Mouse (Mus musculus): ENCODE measurements at regions not wholly inside any gene's neighbourhood (a gene's known extent, or its start where the extent isn't known, plus 50 kb on each side); places are given as distances from the start of the nearest gene placed in this dataset.

GRCm38 (mm10) chr10:92106331-92106730 lies 615.9 kb downstream of the Nedd1 start:
- Histone ChIP-seq H3K27me3 (ENCODE audit: control insufficient read depth, insufficient read depth, insufficient read length) (no peaks in the 10 kb centered on the region), H3K79me2 (ENCODE audit: control insufficient read depth, insufficient read depth) (no peaks in the 10 kb centered on the region), H3K4me3 (no peak overlapping the region), H3K4me2 (ENCODE audit: low read depth) (no peak overlapping the region), H3ac (ENCODE audit: control insufficient read depth, insufficient read length) (no peak overlapping the region), H3K36me3 (ENCODE audit: control insufficient read depth, insufficient read depth) (no peaks in the 10 kb centered on the region)
- TF ChIP-seq MYOG (IDR thresholded peaks at IDR 0.05; ENCODE audit: control insufficient read depth in 1 of 3, insufficient read depth in 1 of 3, insufficient read length in 2 of 3, low read depth in 2 of 3) (no peak), MAX (IDR thresholded peaks at IDR 0.05; ENCODE audit: low read depth) (no peak), MYOD1 (IDR thresholded peaks at IDR 0.05; ENCODE audit: control insufficient read depth in 1 of 3, insufficient read length in 2 of 3, low read depth in 2 of 3) (no peak), E2F4 (IDR thresholded peaks at IDR 0.05; ENCODE audit: insufficient read depth) (no peak), TCF3 (IDR thresholded peaks at IDR 0.05; ENCODE audit: insufficient read length, low read depth) (no peak), POLR2A (IDR thresholded peaks at IDR 0.05; ENCODE audit: insufficient read length, low read depth) (no peak), REST (IDR thresholded peaks at IDR 0.05; ENCODE audit: insufficient read depth, insufficient read length) (no peak), USF1 (IDR thresholded peaks at IDR 0.05; ENCODE audit: low read depth) (no peak)

- no peak overlapping the region for H3ac ChIP-seq (ENCODE audit: control insufficient read depth, insufficient read length)
- no peaks in the 10 kb centered on the region for H3K36me3 ChIP-seq (ENCODE audit: control insufficient read depth, insufficient read depth)
- TF ChIP-seq POLR2AphosphoS2 (IDR thresholded peaks at IDR 0.05; ENCODE audit: insufficient read length, low read depth) (no peak), USF1 (IDR thresholded peaks at IDR 0.05; ENCODE audit: low read depth) (no peak), REST (IDR thresholded peaks at IDR 0.05; ENCODE audit: insufficient read depth, insufficient read length) (no peak), MYOG (IDR thresholded peaks at IDR 0.05; ENCODE audit: control insufficient read depth in 1 of 3, insufficient read depth in 1 of 3, insufficient read length in 2 of 3, low read depth in 2 of 3) (no peak), MYOD1 (IDR thresholded peaks at IDR 0.05; ENCODE audit: control insufficient read depth in 1 of 3, insufficient read length in 2 of 3, low read depth in 2 of 3) (no peak), E2F4 (IDR thresholded peaks at IDR 0.05; ENCODE audit: insufficient read depth) (no peak), SRF (IDR thresholded peaks at IDR 0.05; ENCODE audit: control insufficient read depth, insufficient read length, low read depth) (no peak), CEBPB (IDR thresholded peaks at IDR 0.05; ENCODE audit: insufficient read depth, poor library complexity, severe bottlenecking) (no peak), TCF12 (IDR thresholded peaks at IDR 0.05; ENCODE audit: insufficient read depth, poor library complexity, severe bottlenecking) (no peak)
- H3K79me2 ChIP-seq (ENCODE audit: control insufficient read depth, insufficient read depth), result no peaks in the 10 kb centered on the region
- H3K4me2 ChIP-seq (ENCODE audit: low read depth), result no peak overlapping the region
- no peak overlapping the region for H3K4me3 ChIP-seq
- H3K27me3 ChIP-seq (ENCODE audit: control insufficient read depth, insufficient read depth, insufficient read length), result no peaks in the 10 kb centered on the region
These were observed 618.3 kb downstream of the Nedd1 start for GRCm38 (mm10) chr10:92103887-92104286.

GRCm38 (mm10) chr10:92102755-92103154 lies 619.5 kb downstream of the Nedd1 start:
- no peaks in the 10 kb centered on the region for H3K27me3 ChIP-seq (ENCODE audit: control insufficient read depth, insufficient read depth, insufficient read length)
- H3K4me3 ChIP-seq, result no peak overlapping the region
- TF ChIP-seq MYOG (IDR thresholded peaks at IDR 0.05; ENCODE audit: control insufficient read depth in 1 of 3, insufficient read depth in 1 of 3, insufficient read length in 2 of 3, low read depth in 2 of 3) (no peak), MYOD1 (IDR thresholded peaks at IDR 0.05; ENCODE audit: control insufficient read depth in 1 of 3, insufficient read length in 2 of 3, low read depth in 2 of 3) (no peak), E2F4 (IDR thresholded peaks at IDR 0.05; ENCODE audit: insufficient read depth) (no peak), TCF3 (IDR thresholded peaks at IDR 0.05; ENCODE audit: insufficient read length, low read depth) (no peak), USF1 (IDR thresholded peaks at IDR 0.05; ENCODE audit: low read depth) (no peak), MAX (IDR thresholded peaks at IDR 0.05; ENCODE audit: low read depth) (no peak), POLR2A (IDR thresholded peaks at IDR 0.05; ENCODE audit: insufficient read length, low read depth) (no peak), CEBPB (IDR thresholded peaks at IDR 0.05; ENCODE audit: insufficient read depth, poor library complexity, severe bottlenecking) (no peak), TCF12 (IDR thresholded peaks at IDR 0.05; ENCODE audit: insufficient read depth, poor library complexity, severe bottlenecking) (no peak), SRF (IDR thresholded peaks at IDR 0.05; ENCODE audit: control insufficient read depth, insufficient read length, low read depth) (no peak)
- no peak overlapping the region for H3K4me2 ChIP-seq (ENCODE audit: low read depth)
- no peaks in the 10 kb centered on the region for H3K36me3 ChIP-seq (ENCODE audit: control insufficient read depth, insufficient read depth)
- H3K79me2 ChIP-seq (ENCODE audit: control insufficient read depth, insufficient read depth), result no peaks in the 10 kb centered on the region
- H3ac ChIP-seq (ENCODE audit: control insufficient read depth, insufficient read length), result no peak overlapping the region

- Histone ChIP-seq H3K27me3 (ENCODE audit: control insufficient read depth, insufficient read depth, insufficient read length) (no peaks in the 10 kb centered on the region), H3K4me3 (no peak overlapping the region), H3K79me2 (ENCODE audit: control insufficient read depth, insufficient read depth) (no peaks in the 10 kb centered on the region), H3ac (ENCODE audit: control insufficient read depth, insufficient read length) (no peak overlapping the region), H3K4me2 (ENCODE audit: low read depth) (no peak overlapping the region), H3K36me3 (ENCODE audit: control insufficient read depth, insufficient read depth) (no peaks in the 10 kb centered on the region)
- TF ChIP-seq MYOG (IDR thresholded peaks at IDR 0.05; ENCODE audit: control insufficient read depth in 1 of 3, insufficient read depth in 1 of 3, insufficient read length in 2 of 3, low read depth in 2 of 3) (no peak), SRF (IDR thresholded peaks at IDR 0.05; ENCODE audit: control insufficient read depth, insufficient read length, low read depth) (no peak), TCF3 (IDR thresholded peaks at IDR 0.05; ENCODE audit: insufficient read length, low read depth) (no peak), POLR2A (IDR thresholded peaks at IDR 0.05; ENCODE audit: insufficient read length, low read depth) (no peak), POLR2AphosphoS2 (IDR thresholded peaks at IDR 0.05; ENCODE audit: insufficient read length, low read depth) (no peak), CEBPB (IDR thresholded peaks at IDR 0.05; ENCODE audit: insufficient read depth, poor library complexity, severe bottlenecking) (no peak)
These were observed 624.7 kb downstream of the Nedd1 start for GRCm38 (mm10) chr10:92097562-92097961.

- Histone ChIP-seq H3ac (ENCODE audit: control insufficient read depth, insufficient read length) (no peak overlapping the region), H3K4me3 (no peak overlapping the region), H3K4me2 (ENCODE audit: low read depth) (no peak overlapping the region), H3K27me3 (ENCODE audit: control insufficient read depth, insufficient read depth, insufficient read length) (no peaks in the 10 kb centered on the region), H3K79me2 (ENCODE audit: control insufficient read depth, insufficient read depth) (no peaks in the 10 kb centered on the region), H3K36me3 (ENCODE audit: control insufficient read depth, insufficient read depth) (no peaks in the 10 kb centered on the region)
- TF ChIP-seq SRF (IDR thresholded peaks at IDR 0.05; ENCODE audit: control insufficient read depth, insufficient read length, low read depth) (no peak), POLR2AphosphoS2 (IDR thresholded peaks at IDR 0.05; ENCODE audit: insufficient read length, low read depth) (no peak), MAX (IDR thresholded peaks at IDR 0.05; ENCODE audit: low read depth) (no peak), TCF12 (IDR thresholded peaks at IDR 0.05; ENCODE audit: insufficient read depth, poor library complexity, severe bottlenecking) (no peak), E2F4 (IDR thresholded peaks at IDR 0.05; ENCODE audit: insufficient read depth) (no peak), USF1 (IDR thresholded peaks at IDR 0.05; ENCODE audit: low read depth) (no peak), MYOD1 (IDR thresholded peaks at IDR 0.05; ENCODE audit: control insufficient read depth in 1 of 3, insufficient read length in 2 of 3, low read depth in 2 of 3) (no peak), POLR2A (IDR thresholded peaks at IDR 0.05; ENCODE audit: insufficient read length, low read depth) (no peak), REST (IDR thresholded peaks at IDR 0.05; ENCODE audit: insufficient read depth, insufficient read length) (no peak), CEBPB (IDR thresholded peaks at IDR 0.05; ENCODE audit: insufficient read depth, poor library complexity, severe bottlenecking) (no peak), TCF3 (IDR thresholded peaks at IDR 0.05; ENCODE audit: insufficient read length, low read depth) (no peak), MYOG (IDR thresholded peaks at IDR 0.05; ENCODE audit: control insufficient read depth in 1 of 3, insufficient read depth in 1 of 3, insufficient read length in 2 of 3, low read depth in 2 of 3) (no peak)
These were observed 625.1 kb downstream of the Nedd1 start for GRCm38 (mm10) chr10:92097081-92097480.

Data from myocyte (in vitro differentiated cells).